Mouse (Mus musculus) c-Kit-positive CD71-positive TER-119-negative erythroid progenitor cells, embryonic 14.5 days (primary cell): ENCODE results near the gene Pigw.
A peak's percentile ranks its signal among the peaks of the same experiment; 100 is the strongest.
"Not testable (repeated sequence)": the region's sequence is repeated elsewhere in the genome, so short reads cannot be mapped to it uniquely, and the experiment has no call there.

Source experiments
- DNase-seq: peaks from one replicate; pipeline ENCODE4 v3.0.0-alpha.2; 2013; ENCODE audit warnings: low read depth

Pigw gene

DNA sequence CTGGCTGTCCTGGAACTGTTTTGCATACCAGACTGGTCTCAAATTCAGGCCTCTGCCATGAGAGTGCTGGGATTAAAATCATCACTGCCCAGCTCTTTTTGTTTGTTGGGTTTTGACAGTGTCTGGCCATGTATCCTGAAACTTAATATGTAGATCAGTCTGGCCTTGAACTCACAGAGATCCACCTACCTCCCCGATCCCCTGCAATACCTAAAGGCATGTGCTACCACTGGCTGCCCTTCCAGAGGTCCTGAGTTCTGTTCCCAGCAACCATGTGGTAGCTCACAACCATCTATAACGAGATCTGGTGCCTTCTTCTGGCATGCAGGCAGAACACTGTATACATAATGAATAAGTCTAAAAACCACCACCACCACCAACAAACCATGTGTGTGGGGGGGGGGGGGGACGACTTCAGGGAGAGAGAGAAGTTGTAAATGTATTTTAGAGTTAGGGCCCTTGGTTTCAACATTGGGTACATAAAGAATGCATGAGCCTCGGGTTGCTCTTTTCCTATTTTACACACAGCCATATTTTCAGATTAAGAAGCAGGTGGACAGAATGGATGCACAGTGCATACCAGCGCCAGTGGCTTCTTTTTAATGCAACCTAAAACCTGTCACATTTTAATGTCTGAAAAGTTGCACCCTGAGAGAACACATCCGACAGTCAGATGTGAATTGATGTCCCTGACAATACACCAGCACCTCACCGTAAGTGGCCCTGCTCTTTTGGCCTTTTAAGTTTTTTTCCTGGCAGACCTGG lies 896 bp downstream of the Pigw start:
- DNase-seq: no peak

GRCm38 (mm10) chr11:84876020-84876419 lies 4.1 kb downstream of the Pigw start:
- not testable (repeated sequence) for DNase-seq

DNA sequence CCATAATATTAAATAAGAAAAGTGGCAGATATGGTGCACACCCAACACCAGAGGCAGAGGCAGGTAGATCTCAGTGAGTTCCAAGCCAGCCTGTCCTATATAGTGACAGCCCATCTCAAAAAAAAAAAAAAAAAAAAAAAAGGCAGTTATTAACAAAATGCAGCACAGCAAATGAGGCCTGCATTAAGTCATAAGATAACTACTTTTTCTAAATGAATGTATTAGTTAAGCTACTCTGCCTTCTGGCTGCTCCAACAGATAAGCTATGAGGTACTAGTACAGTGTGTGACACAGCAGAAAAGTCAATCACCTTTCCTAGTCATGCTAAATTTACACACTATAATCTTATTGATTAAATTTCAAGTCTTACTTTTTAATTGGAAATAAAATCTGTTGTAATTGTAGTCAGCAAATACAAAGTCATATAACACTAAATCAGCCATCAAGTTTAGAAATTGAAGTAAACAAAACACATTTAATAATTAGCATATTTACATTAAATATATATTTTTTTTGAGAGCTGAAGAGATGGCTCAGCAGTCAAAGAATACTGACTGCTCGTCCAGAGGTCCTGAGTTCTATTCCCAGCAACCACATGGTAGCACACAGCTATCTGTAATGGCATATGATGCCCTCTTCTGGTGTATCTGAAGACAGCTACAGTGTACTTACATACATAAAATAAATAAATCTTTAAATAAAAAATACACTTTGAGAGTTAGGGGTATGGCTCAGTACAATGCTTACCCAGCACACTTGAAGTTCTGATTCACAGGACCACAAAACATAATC lies 6.8 kb downstream of the Pigw start:
- DNase-seq: peak; percentile 57

GRCm38 (mm10) chr11:84871548-84872069 lies 8.5 kb downstream of the Pigw start:
- no peak for DNase-seq

- DNase-seq: peak; percentile 44
Observed at GRCm38 (mm10) chr11:84871046-84871445, 9.0 kb downstream of the Pigw start.

DNA sequence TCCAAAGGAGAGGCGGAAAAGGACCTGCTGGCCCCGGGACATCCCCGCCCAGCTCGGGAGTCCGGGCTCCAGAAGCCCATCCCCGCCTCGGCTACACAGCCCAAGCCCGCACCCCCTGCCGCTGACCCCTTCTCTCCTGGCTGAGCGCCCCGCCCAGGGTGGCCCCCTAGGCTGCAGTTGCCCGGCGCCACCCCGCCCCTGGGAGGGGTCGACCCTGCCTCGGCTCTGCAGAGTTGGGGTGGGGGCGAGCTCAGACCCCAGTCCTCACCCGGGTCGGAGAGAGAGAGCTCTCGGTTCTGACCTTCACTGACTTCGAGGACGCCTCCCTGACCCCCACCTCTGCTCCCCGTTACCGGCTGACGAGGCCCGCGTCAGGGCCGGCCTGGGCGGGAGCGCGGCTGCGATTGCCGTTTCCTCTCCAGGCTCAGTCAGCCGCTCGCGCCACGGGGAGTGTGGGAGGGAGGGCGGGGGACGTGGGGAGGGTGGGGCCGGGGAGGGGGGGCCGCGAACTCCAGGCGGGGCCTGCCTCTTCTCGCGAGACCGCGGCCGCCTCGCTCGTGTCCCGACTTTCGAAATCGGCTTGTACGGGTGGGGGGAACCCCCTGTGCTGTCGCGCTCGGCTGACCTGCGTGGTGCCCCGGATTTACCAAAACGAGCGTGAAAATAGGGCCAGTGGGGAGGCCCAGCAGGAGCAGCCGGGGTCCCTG lies 9.6 kb downstream of the Pigw start, which contains the start of gene Ggnbp2:
TSS of gene Ggnbp2 (minus strand) at position 481 of the 707 bp plus-strand sequence.
- DNase-seq: peak; percentile 77

GRCm38 (mm10) chr11:84869537-84870232 lies 10.4 kb downstream of the Pigw start:
- DNase-seq: peak; percentile 79

GRCm38 (mm10) chr11:84868786-84869259 lies 11.3 kb downstream of the Pigw start:
- no peak for DNase-seq

DNA sequence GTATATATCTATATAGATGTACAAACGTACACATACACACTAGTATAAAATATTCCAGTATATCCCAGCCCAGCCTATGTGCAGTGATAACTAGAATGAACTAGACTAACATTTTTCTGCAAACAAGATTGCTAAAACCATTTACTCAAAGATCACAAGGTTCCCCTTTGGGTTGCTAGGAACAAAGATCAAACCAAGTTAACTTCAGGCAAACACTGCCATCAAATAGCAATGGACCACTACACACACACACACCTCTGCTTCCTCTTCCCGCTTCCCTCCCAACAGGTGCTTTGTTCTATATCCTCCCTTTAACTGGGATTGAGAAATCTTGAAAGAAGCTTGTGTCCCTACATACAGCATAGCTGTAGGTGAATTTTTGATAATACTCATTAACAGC lies 12.5 kb downstream of the Pigw start:
- no peak for DNase-seq

DNA sequence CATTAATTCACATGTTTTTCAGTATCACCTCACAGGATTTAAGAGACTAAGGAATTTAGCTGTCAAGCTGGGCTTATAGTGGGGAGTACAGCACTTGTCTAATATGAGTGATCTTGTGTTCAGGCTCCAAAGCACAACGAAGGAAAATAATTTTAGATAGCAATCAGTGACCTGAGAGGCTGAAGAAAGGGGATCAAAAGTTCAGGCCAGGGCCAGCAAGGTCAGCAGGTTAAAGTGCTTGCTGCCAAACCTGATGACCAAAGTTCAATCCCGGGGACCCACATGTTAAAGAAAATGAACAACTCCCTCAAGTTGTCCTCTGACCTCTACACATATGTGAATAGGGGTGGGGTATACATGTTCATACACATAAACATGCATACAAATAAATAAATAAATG lies 14.8 kb downstream of the Pigw start:
- DNase-seq: no peak

DNA sequence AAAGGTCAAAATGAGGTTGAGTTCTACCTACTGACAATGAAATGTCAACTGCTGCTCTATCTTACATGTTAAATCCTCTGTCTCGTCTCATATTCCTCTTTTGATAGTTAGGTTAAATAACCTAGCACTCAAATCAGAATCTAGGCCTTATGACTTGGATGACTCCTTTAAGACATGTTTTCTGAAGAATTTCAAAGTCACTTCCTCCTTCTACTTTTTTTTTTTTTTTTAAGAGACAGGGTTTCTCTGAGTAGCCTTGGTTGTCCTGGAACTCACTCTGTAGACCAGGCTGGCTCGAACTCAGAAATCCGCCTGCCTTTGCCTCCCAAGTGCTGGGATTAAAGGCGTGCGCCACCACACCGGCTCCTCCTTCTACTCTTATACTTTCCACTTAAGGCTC lies 24.8 kb downstream of the Pigw start:
- no peak for DNase-seq

DNA sequence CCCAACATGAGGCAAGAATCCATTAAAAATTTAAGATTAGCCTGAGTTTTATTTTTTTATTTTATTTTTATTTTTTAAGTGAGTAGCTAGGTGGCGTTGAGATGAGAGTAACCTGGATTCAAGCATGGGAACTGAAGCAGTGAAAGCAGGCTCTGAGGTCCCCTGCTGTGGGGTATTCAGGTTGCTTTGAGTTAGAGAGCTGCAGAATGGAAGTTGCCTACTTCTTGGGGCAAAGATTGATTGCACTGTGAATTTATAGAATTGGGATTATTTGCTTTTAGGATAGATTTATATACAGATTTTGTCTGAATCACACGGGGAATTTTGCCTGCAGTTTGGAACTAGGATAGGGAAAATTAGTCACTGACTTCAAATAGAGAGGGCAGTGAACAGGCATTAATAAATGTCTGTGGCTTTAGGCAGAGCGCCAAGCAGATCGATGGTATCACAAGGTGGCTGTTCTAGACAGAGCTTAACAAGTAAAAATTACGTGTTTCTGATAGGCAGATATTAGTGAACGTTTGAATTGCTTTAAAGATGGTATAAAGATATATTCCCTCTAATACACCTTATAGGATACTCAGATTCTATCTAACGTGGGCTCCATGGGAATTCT lies 32.5 kb downstream of the Pigw start:
- no peak for DNase-seq

DNA sequence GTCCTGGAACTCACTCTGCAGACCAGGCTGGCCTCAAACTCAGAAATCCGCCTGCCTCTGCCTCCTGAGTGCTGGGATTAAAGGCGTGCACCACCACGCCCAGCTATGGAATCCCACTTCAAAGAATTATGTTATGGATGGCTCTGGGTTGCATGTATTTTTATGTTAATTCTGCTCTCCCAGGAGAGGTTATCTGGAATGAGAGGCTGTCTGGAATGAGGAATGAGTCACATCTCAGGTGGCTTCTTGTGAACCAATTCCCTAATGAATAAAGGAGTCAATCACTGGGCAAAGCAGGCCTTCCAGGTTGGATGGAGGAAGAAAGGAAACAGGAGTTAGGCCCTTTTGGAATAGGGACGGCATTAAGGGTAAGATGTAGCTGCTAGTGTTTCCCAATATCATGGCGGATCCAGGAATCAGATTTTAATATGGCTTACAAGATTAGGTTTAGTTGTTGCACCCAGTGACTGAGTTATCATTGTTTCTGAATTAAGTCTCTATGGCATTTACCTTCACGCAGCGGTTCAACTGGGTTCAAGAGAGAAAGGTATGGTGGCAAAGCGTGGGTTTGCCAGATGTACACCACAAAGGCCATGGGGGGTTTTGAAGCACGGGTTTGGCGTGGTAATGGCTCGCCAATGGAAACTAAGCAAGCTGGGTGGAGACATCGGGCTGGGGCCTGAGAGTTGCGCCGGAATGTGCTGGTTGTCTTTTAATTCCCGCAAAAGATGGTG lies 33.2 kb downstream of the Pigw start:
- no peak for DNase-seq

DNA sequence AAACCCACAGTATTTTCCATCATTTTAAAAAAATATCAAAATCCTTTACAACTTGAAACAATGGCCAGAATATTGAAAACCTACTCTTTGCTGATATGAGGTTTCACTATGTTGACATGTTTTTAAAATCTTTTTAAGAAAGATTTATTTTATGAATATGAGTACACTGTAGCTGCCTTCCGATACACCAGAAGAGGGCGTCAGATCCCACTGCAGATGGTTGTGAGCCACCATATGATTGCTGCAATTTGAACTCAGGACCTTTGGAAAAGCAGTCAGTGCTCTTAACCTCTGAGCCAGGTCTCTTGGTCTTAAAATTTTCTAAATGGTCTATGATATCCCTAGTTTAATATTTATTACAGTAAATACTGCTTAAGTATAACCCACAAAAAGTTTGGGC lies 40.8 kb downstream of the Pigw start:
- DNase-seq: no peak

GRCm38 (mm10) chr11:84829495-84829894 lies 50.6 kb downstream of the Pigw start:
- DNase-seq: not testable (repeated sequence)

DNA sequence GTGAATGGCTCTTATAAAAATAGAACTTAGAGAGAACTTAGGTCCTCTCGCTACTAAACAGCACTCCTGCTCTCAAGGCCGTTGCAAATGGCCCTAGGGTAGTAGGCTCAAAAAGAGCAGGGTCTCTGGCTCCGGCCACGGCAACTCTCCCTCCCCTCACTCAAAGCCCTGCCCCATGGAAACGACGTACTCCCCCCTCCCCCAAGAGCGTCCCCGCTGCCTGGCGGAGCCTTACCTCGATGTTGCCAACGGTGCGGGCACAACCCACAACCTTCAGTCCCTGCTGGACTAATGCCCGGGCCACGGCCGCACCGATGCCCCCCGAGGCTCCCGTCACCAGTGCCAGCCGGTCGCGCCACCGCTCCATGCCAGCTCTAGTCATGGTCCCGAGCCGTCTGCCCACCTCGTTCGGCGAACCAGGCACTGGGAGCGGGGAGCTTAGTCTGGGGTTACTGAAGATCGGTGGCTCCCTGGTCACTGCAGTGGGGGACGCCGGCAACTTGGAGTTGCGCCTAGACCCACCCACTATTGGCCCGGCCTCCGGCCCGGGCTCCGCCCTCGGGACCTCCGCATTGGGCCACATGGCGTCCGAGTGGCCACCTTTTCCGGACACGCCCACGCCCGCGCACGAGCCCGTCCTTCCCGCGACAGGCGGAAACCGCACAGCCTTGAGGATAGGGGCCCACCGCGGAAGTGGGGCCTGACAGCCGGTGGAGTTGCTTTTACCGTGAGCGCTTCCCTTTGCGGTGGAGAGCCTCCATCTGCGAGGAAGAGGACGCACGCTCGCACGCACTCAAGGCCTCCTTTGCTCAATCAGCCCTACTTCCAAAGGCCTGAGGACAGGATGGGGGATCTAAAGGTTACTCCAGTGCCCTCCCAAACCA lies 51.3 kb downstream of the Pigw start, which contains the start of gene Dhrs11:
TSS of gene Dhrs11 (minus strand) at position 479 of the 884 bp plus-strand sequence.
- DNase-seq: peak; percentile 76

GRCm38 (mm10) chr11:84827901-84828503 lies 52.1 kb downstream of the Pigw start:
- DNase-seq: no peak

DNA sequence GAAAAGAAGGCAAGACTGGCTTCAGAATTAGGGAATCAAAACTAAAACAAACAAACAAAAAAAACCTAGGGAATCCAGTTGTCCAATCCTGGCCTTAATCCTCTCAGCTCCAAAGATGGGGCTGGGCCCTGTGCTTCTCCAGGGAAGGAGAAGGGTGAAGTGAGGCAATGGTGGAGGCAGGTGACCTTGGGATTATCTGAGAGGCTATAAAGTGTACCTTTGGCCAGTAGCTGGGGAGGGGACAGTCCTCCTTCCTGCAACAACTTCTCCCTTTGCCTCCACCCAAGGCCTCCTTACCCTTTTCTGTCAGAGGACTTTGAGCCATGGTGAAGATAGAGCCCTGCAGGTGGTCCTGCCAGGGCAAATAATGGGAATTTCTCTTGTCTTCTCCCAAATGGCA lies 52.6 kb downstream of the Pigw start:
- no peak for DNase-seq
